Mouse (Mus musculus): ENCODE results near the gene Tapt1. TPM values are rescaled to one million over a fixed set of nuclear protein-coding genes. Genes with fewer than 3 reads are reported as not detected.
"Not testable (repeated sequence)": the region's sequence is repeated elsewhere in the genome, so short reads cannot be mapped to it uniquely, and the experiment has no call there.

The Tapt1 gene
- 33.5 and 33.7 TPM in 2 replicates for polyA plus RNA-seq (2015; fragmentation: Nextera tagmentation; extraction: Ambion mirVana)

GRCm38 (mm10) chr5:44226521-44227461 lies at the start of gene Tapt1:
TSS of gene Tapt1 (minus strand) at chr5:44226626.
- Histone ChIP-seq H3K4me1 (peaks cover 19% of the 10 kb centered on the region), H3K9ac (peak within 1 kb of the TSS; percentile 90), H3K4me3 (replicated peaks) (peak within 1 kb of the TSS; percentile 95), H3K27me3 (no peaks in the 10 kb centered on the region), H3K36me3 (no peaks in the 10 kb centered on the region), H3K4me2 (replicated peaks) (peak within 1 kb of the TSS; percentile 68), H3K27ac (replicated peaks) (peak within 1 kb of the TSS; percentile 88), H3K9me3 (replicated peaks) (no peaks in the 10 kb centered on the region)
- ATAC-seq (ENCODE audit: insufficient number of reproducible peaks, low FRiP score, low TSS enrichment, low read depth), result peak; percentile 95
- WGBS, result under 1% methylated on average over 85 of the region's 121 CpGs

- no peak overlapping the region for H3K4me2 ChIP-seq (replicated peaks)
- no peak overlapping the region for H3K27ac ChIP-seq (replicated peaks)
- no peaks in the 10 kb centered on the region for H3K36me3 ChIP-seq
- no peaks in the 10 kb centered on the region for H3K27me3 ChIP-seq
- no peaks in the 10 kb centered on the region for H3K4me1 ChIP-seq
- no peak for ATAC-seq (ENCODE audit: insufficient number of reproducible peaks, low FRiP score, low TSS enrichment, low read depth)
- H3K9ac ChIP-seq, result no peak overlapping the region
- no peak overlapping the region for H3K4me3 ChIP-seq (replicated peaks)
- H3K9me3 ChIP-seq (replicated peaks), result no peaks in the 10 kb centered on the region
- 75% methylated on average over 4 of the region's 4 CpGs for WGBS
Measured at GRCm38 (mm10) chr5:44271564-44271963, 45.1 kb upstream of the Tapt1 start.

- H3K4me1 ChIP-seq; H3K4me2 ChIP-seq (replicated peaks); H3K27me3 ChIP-seq; H3K9ac ChIP-seq; ATAC-seq (ENCODE audit: insufficient number of reproducible peaks, low FRiP score, low TSS enrichment, low read depth); H3K36me3 ChIP-seq; H3K9me3 ChIP-seq (replicated peaks); H3K4me3 ChIP-seq (replicated peaks); H3K27ac ChIP-seq (replicated peaks): not testable (repeated sequence)
- 62% methylated on average over 3 of the region's 3 CpGs for WGBS
Measured at GRCm38 (mm10) chr5:44268524-44268923, 42.1 kb upstream of the Tapt1 start.

- no peak for ATAC-seq (ENCODE audit: insufficient number of reproducible peaks, low FRiP score, low TSS enrichment, low read depth)
- 67% methylated on average over 4 of the region's 5 CpGs for WGBS
- Histone ChIP-seq H3K36me3 (no peaks in the 10 kb centered on the region), H3K27ac (replicated peaks) (no peak overlapping the region), H3K9ac (no peak overlapping the region), H3K4me1 (no peaks in the 10 kb centered on the region), H3K4me3 (replicated peaks) (no peak overlapping the region), H3K4me2 (replicated peaks) (no peak overlapping the region), H3K9me3 (replicated peaks) (no peaks in the 10 kb centered on the region), H3K27me3 (no peaks in the 10 kb centered on the region)
Measured at GRCm38 (mm10) chr5:44261691-44262090, 35.3 kb upstream of the Tapt1 start.

- H3K27ac ChIP-seq (replicated peaks), result no peak overlapping the region
- no peaks in the 10 kb centered on the region for H3K9me3 ChIP-seq (replicated peaks)
- no peak overlapping the region for H3K4me3 ChIP-seq (replicated peaks)
- no peak overlapping the region for H3K4me2 ChIP-seq (replicated peaks)
- no peaks in the 10 kb centered on the region for H3K27me3 ChIP-seq
- WGBS, result 59% methylated on average over 3 of the region's 3 CpGs
- H3K4me1 ChIP-seq, result no peaks in the 10 kb centered on the region
- no peak overlapping the region for H3K9ac ChIP-seq
- ATAC-seq (ENCODE audit: insufficient number of reproducible peaks, low FRiP score, low TSS enrichment, low read depth), result no peak
- H3K36me3 ChIP-seq, result no peaks in the 10 kb centered on the region
Measured at GRCm38 (mm10) chr5:44261172-44261571, 34.7 kb upstream of the Tapt1 start.

GRCm38 (mm10) chr5:44259678-44260077 lies 33.3 kb upstream of the Tapt1 start:
- no peaks in the 10 kb centered on the region for H3K4me1 ChIP-seq
- no peaks in the 10 kb centered on the region for H3K9me3 ChIP-seq (replicated peaks)
- no peak overlapping the region for H3K9ac ChIP-seq
- no peak overlapping the region for H3K27ac ChIP-seq (replicated peaks)
- no peak overlapping the region for H3K4me2 ChIP-seq (replicated peaks)
- no peak overlapping the region for H3K4me3 ChIP-seq (replicated peaks)
- no peaks in the 10 kb centered on the region for H3K27me3 ChIP-seq
- ATAC-seq (ENCODE audit: insufficient number of reproducible peaks, low FRiP score, low TSS enrichment, low read depth), result no peak
- 58% methylated on average over 3 of the region's 3 CpGs for WGBS
- H3K36me3 ChIP-seq, result no peaks in the 10 kb centered on the region

GRCm38 (mm10) chr5:44258163-44258562 lies 31.7 kb upstream of the Tapt1 start:
- no peaks in the 10 kb centered on the region for H3K4me1 ChIP-seq
- no peaks in the 10 kb centered on the region for H3K27me3 ChIP-seq
- H3K9ac ChIP-seq, result no peak overlapping the region
- no peaks in the 10 kb centered on the region for H3K36me3 ChIP-seq
- ATAC-seq (ENCODE audit: insufficient number of reproducible peaks, low FRiP score, low TSS enrichment, low read depth), result no peak
- 78% methylated on average over 1 of the region's 1 CpGs for WGBS
- H3K4me3 ChIP-seq (replicated peaks), result no peak overlapping the region
- no peak overlapping the region for H3K4me2 ChIP-seq (replicated peaks)
- no peak overlapping the region for H3K27ac ChIP-seq (replicated peaks)
- no peaks in the 10 kb centered on the region for H3K9me3 ChIP-seq (replicated peaks)

GRCm38 (mm10) chr5:44257401-44257800 lies 31.0 kb upstream of the Tapt1 start:
- Histone ChIP-seq H3K9ac (no peak overlapping the region), H3K4me3 (replicated peaks) (no peak overlapping the region), H3K27ac (replicated peaks) (no peak overlapping the region), H3K4me2 (replicated peaks) (no peak overlapping the region), H3K36me3 (no peaks in the 10 kb centered on the region), H3K27me3 (no peaks in the 10 kb centered on the region), H3K4me1 (no peaks in the 10 kb centered on the region), H3K9me3 (replicated peaks) (no peaks in the 10 kb centered on the region)
- WGBS, result 78% methylated on average over 4 of the region's 4 CpGs
- ATAC-seq (ENCODE audit: insufficient number of reproducible peaks, low FRiP score, low TSS enrichment, low read depth), result no peak

GRCm38 (mm10) chr5:44256512-44256911 lies 30.1 kb upstream of the Tapt1 start:
- Histone ChIP-seq H3K4me1 (no peaks in the 10 kb centered on the region), H3K36me3 (no peaks in the 10 kb centered on the region), H3K9ac (no peak overlapping the region), H3K27ac (replicated peaks) (no peak overlapping the region), H3K4me3 (replicated peaks) (no peak overlapping the region), H3K27me3 (no peaks in the 10 kb centered on the region), H3K9me3 (replicated peaks) (no peaks in the 10 kb centered on the region), H3K4me2 (replicated peaks) (no peak overlapping the region)
- no peak for ATAC-seq (ENCODE audit: insufficient number of reproducible peaks, low FRiP score, low TSS enrichment, low read depth)
- 82% methylated on average over 3 of the region's 3 CpGs for WGBS

- no peak overlapping the region for H3K27ac ChIP-seq (replicated peaks)
- no peaks in the 10 kb centered on the region for H3K9me3 ChIP-seq (replicated peaks)
- no peak for ATAC-seq (ENCODE audit: insufficient number of reproducible peaks, low FRiP score, low TSS enrichment, low read depth)
- 74% methylated on average over 7 of the region's 7 CpGs for WGBS
- no peak overlapping the region for H3K9ac ChIP-seq
- H3K27me3 ChIP-seq, result no peaks in the 10 kb centered on the region
- H3K4me3 ChIP-seq (replicated peaks), result no peak overlapping the region
- no peaks in the 10 kb centered on the region for H3K4me1 ChIP-seq
- H3K4me2 ChIP-seq (replicated peaks), result no peak overlapping the region
- H3K36me3 ChIP-seq, result no peaks in the 10 kb centered on the region
Measured at GRCm38 (mm10) chr5:44255756-44256398, 29.5 kb upstream of the Tapt1 start.

- no peaks in the 10 kb centered on the region for H3K9me3 ChIP-seq (replicated peaks)
- no peak for ATAC-seq (ENCODE audit: insufficient number of reproducible peaks, low FRiP score, low TSS enrichment, low read depth)
- no peak overlapping the region for H3K4me3 ChIP-seq (replicated peaks)
- no peak overlapping the region for H3K4me2 ChIP-seq (replicated peaks)
- H3K36me3 ChIP-seq, result no peaks in the 10 kb centered on the region
- H3K9ac ChIP-seq, result no peak overlapping the region
- H3K4me1 ChIP-seq, result no peaks in the 10 kb centered on the region
- WGBS, result 80% methylated on average over 6 of the region's 6 CpGs
- H3K27me3 ChIP-seq, result no peaks in the 10 kb centered on the region
- H3K27ac ChIP-seq (replicated peaks), result no peak overlapping the region
Measured at GRCm38 (mm10) chr5:44253449-44253848, 27.0 kb upstream of the Tapt1 start.
